Mouse (Mus musculus): ENCODE results near the gene Nol7. TPM values are rescaled to one million over a fixed set of nuclear protein-coding genes. Genes with fewer than 3 reads are reported as not detected.

The Nol7 gene
- polyA plus RNA-seq, 2 experiments = 84.2 to 123 TPM

GRCm38 (mm10) chr13:43385321-43385720 is 12.9 kb upstream of the Nol7 start:
- no peak for TF ChIP-seq EP300 (IDR thresholded peaks at IDR 0.05; ENCODE audit: low read depth)
- no peak for TF ChIP-seq CTCF (IDR thresholded peaks at IDR 0.05; ENCODE audit: low read depth)
- DNase-seq (ENCODE audit: low read depth in 3 of 3, low spot score in 3 of 3) (no peak), ATAC-seq (ENCODE audit: insufficient read depth) (no peak)
- 79% methylated on average over 10 of the region's 10 CpGs for WGBS (ENCODE audit: insufficient replicate concordance)
- H3K4me1 ChIP-seq (replicated peaks; ENCODE audit: control insufficient read depth in 2 of 2, insufficient read depth in 2 of 2, low read length in 1 of 2) = no peaks in the 10 kb centered on the region
- H3K36me3 ChIP-seq (replicated peaks; ENCODE audit: control insufficient read depth, insufficient read depth, low read depth) = no peaks in the 10 kb centered on the region
- H3K27me3 ChIP-seq (ENCODE audit: control insufficient read depth, insufficient read depth, low read length) = no peaks in the 10 kb centered on the region
- H3K9me3 ChIP-seq (ENCODE audit: control insufficient read depth, low read length) = no peaks in the 10 kb centered on the region
- H3K9ac ChIP-seq (replicated peaks) = no peak overlapping the region
- no peak overlapping the region for H3K4me2 ChIP-seq (ENCODE audit: low read depth)
- H3K27ac ChIP-seq = no peak overlapping the region
- no peak overlapping the region for H3K4me3 ChIP-seq (ENCODE audit: insufficient read depth in 1 of 2, low read depth in 2 of 2, low read length in 2 of 2)

GRCm38 (mm10) chr13:43397700-43398296 is 392 bp upstream of the Nol7 start:
- no peaks in the 10 kb centered on the region for H3K27me3 ChIP-seq (ENCODE audit: control insufficient read depth, insufficient read depth, low read length)
- peaks cover 26% of the 10 kb centered on the region for H3K36me3 ChIP-seq (replicated peaks; ENCODE audit: control insufficient read depth, insufficient read depth, low read depth)
- TF ChIP-seq EP300 (IDR thresholded peaks at IDR 0.05; ENCODE audit: low read depth) (no peak), CTCF (IDR thresholded peaks at IDR 0.05; ENCODE audit: low read depth) (no peak)
- H3K9me3 ChIP-seq (ENCODE audit: control insufficient read depth, low read length) = no peaks in the 10 kb centered on the region
- DNase-seq (ENCODE audit: low read depth in 3 of 3, low spot score in 3 of 3) (no peak), ATAC-seq (ENCODE audit: insufficient read depth) (no peak)
- H3K4me3 ChIP-seq (ENCODE audit: insufficient read depth in 1 of 2, low read depth in 2 of 2, low read length in 2 of 2) = peak overlapping the region in 1 of 2 experiments; percentile 62; a peak in 2 of 4 replicates
- peaks cover 0 to 9% of the 10 kb centered on the region in 2 experiments; a peak in 3 of 4 replicates for H3K4me1 ChIP-seq (replicated peaks; ENCODE audit: control insufficient read depth in 2 of 2, insufficient read depth in 2 of 2, low read length in 1 of 2)
- 45% methylated on average over 15 of the region's 17 CpGs for WGBS (ENCODE audit: insufficient replicate concordance)
- peak overlapping the region; percentile 32 for H3K4me2 ChIP-seq (ENCODE audit: low read depth)
- H3K9ac ChIP-seq (replicated peaks) = no peak overlapping the region
- no peak overlapping the region for H3K27ac ChIP-seq

- DNase-seq (ENCODE audit: low read depth in 3 of 3, low spot score in 3 of 3) (no peak), ATAC-seq (ENCODE audit: insufficient read depth) (no peak)
- H3K9ac ChIP-seq (replicated peaks) = peak overlapping the region; percentile 69
Observed at GRCm38 (mm10) chr13:43399576-43399975, 1.4 kb downstream of the Nol7 start.

GRCm38 (mm10) chr13:43412311-43412710 is 14.1 kb downstream of the Nol7 start:
- no peak for ATAC-seq (ENCODE audit: insufficient read depth)

More at GRCm38 (mm10) chr13:43399576-43399975, 1.4 kb downstream of the Nol7 start:
- Histone ChIP-seq H3K4me1 (replicated peaks; ENCODE audit: control insufficient read depth in 2 of 2, insufficient read depth in 2 of 2, low read length in 1 of 2) (peaks cover 0 to 9% of the 10 kb centered on the region in 2 experiments; a peak in 3 of 4 replicates), H3K27ac (no peak overlapping the region), H3K27me3 (ENCODE audit: control insufficient read depth, insufficient read depth, low read length) (no peaks in the 10 kb centered on the region), H3K4me3 (ENCODE audit: insufficient read depth in 1 of 2, low read depth in 2 of 2, low read length in 2 of 2) (peak overlapping the region; percentile 62 to 94; a peak in 3 of 4 replicates), H3K36me3 (replicated peaks; ENCODE audit: control insufficient read depth, insufficient read depth, low read depth) (peaks cover 37% of the 10 kb centered on the region), H3K9me3 (ENCODE audit: control insufficient read depth, low read length) (no peaks in the 10 kb centered on the region), H3K4me2 (ENCODE audit: low read depth) (peak overlapping the region; percentile 89)
- 65% methylated on average over 5 of the region's 5 CpGs for WGBS (ENCODE audit: insufficient replicate concordance)
- TF ChIP-seq EP300 (IDR thresholded peaks at IDR 0.05; ENCODE audit: low read depth) = no peak
- TF ChIP-seq CTCF (IDR thresholded peaks at IDR 0.05; ENCODE audit: low read depth) = no peak

GRCm38 (mm10) chr13:43413611-43414010 is 15.4 kb downstream of the Nol7 start:
- DNase-seq (ENCODE audit: low read depth in 3 of 3, low spot score in 3 of 3) (no peak), ATAC-seq (ENCODE audit: insufficient read depth) (no peak)
- no peak overlapping the region for H3K4me2 ChIP-seq (ENCODE audit: low read depth)
- H3K4me1 ChIP-seq (replicated peaks; ENCODE audit: control insufficient read depth in 2 of 2, insufficient read depth in 2 of 2, low read length in 1 of 2) = no peaks in the 10 kb centered on the region
- no peak overlapping the region for H3K9ac ChIP-seq (replicated peaks)
- no peak overlapping the region for H3K27ac ChIP-seq
- no peaks in the 10 kb centered on the region for H3K9me3 ChIP-seq (ENCODE audit: control insufficient read depth, low read length)
- 85% methylated on average over 2 of the region's 2 CpGs for WGBS (ENCODE audit: insufficient replicate concordance)
- H3K36me3 ChIP-seq (replicated peaks; ENCODE audit: control insufficient read depth, insufficient read depth, low read depth) = peaks cover 13% of the 10 kb centered on the region
- TF ChIP-seq CTCF (IDR thresholded peaks at IDR 0.05; ENCODE audit: low read depth) (no peak), EP300 (IDR thresholded peaks at IDR 0.05; ENCODE audit: low read depth) (no peak)
- no peaks in the 10 kb centered on the region for H3K27me3 ChIP-seq (ENCODE audit: control insufficient read depth, insufficient read depth, low read length)
- no peak overlapping the region for H3K4me3 ChIP-seq (ENCODE audit: insufficient read depth in 1 of 2, low read depth in 2 of 2, low read length in 2 of 2)

More at GRCm38 (mm10) chr13:43412311-43412710, 14.1 kb downstream of the Nol7 start:
- Histone ChIP-seq H3K4me3 (ENCODE audit: insufficient read depth in 1 of 2, low read depth in 2 of 2, low read length in 2 of 2) (no peak overlapping the region), H3K4me1 (replicated peaks; ENCODE audit: control insufficient read depth in 2 of 2, insufficient read depth in 2 of 2, low read length in 1 of 2) (no peaks in the 10 kb centered on the region), H3K27ac (no peak overlapping the region), H3K9ac (replicated peaks) (no peak overlapping the region), H3K4me2 (ENCODE audit: low read depth) (no peak overlapping the region), H3K9me3 (ENCODE audit: control insufficient read depth, low read length) (no peaks in the 10 kb centered on the region), H3K36me3 (replicated peaks; ENCODE audit: control insufficient read depth, insufficient read depth, low read depth) (peaks cover 16% of the 10 kb centered on the region), H3K27me3 (ENCODE audit: control insufficient read depth, insufficient read depth, low read length) (no peaks in the 10 kb centered on the region)
- WGBS (ENCODE audit: insufficient replicate concordance) = 74% methylated on average over 7 of the region's 7 CpGs
- DNase-seq (ENCODE audit: low read depth in 3 of 3, low spot score in 3 of 3) = no peak
- TF ChIP-seq EP300 (IDR thresholded peaks at IDR 0.05; ENCODE audit: low read depth) (no peak), CTCF (IDR thresholded peaks at IDR 0.05; ENCODE audit: low read depth) (no peak)
